Mouse (Mus musculus) layer of hippocampus, adult 8-10 months (tissue): ENCODE data around the gene Gbp3. TPM values are rescaled to one million over a fixed set of nuclear protein-coding genes. Genes with fewer than 3 reads are reported as not detected.

Experiments
- DNase-seq, 2 experiments: peaks; one replicate each; pipeline ENCODE4 v3.0.0; 2022; ENCODE audit warnings: low spot score in 2 of 2
- total RNA-seq, 4 experiments: library from RNA; stranded (reverse); gene quantifications; 2 replicates each; pipeline ENCODE4 v1.2.4; 2022

Gbp3 gene
- total RNA-seq, 4 experiments from 2014 or later = 3.1 to 9.8 (median 6.0) TPM

DNA sequence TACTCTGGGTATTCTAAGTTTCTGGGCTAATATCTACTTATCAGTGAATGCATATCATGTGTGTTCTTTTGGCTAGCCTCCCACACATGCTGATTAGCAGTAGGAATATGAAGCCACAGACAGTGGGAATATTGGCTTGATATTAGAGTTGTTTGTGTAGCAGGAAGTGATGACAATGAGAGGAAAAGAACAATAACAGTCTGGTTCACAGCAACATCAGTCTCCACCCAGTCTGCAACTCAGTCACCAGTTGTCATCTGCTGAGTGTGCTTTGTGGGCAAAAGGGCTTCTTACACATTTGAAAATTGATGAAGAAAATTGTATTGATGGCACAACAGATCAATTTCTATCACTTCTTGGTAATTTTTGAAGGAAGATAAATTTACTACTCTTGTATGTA is 27.6 kb downstream of the Gbp3 start:
- DNase-seq = no peak

DNA sequence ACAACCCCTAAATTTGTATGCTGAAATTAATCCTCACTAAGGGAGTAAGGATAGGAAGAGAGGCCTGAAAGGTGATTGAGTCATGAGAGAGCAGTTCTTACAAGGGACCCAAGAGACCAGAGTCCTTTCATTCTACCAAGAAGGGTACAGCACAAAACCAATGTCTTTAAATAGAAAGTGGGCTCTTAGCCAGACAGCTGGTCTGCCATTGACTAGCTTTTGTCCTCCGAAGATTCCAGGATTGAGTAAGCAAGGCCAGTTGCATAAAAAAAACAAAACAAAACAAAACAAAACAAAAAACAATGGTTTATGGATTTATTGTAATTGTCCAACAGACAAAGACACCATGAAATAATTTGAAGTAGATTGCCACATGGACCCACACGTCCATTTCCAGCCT is 29.1 kb downstream of the Gbp3 start:
- no peak for DNase-seq

- no peak for DNase-seq
Observed at GRCm38 (mm10) chr3:142590431-142591067, 30.7 kb downstream of the Gbp3 start.

DNA sequence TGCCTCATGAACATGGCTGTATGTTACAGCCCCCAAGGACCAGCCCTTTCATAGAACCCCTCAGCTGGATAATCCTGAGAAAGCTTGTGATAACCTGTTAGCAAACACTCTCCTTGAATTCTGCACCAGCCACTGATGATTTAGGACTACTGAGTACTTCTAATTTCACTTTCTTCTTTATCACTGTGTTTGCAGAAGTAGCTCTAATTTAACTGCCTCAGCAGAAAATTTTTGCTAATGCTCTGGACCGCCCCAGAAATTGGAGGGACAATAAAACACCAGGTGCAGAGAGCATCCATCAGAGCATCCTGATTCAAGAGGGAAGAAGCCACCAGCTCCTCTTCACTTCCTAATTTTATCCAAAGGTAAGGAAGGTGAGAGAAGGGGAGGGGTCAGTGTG is 34.7 kb downstream of the Gbp3 start, which contains the start of gene Gbp2b:
Gene Gbp2b (plus strand): TSS at position 301 of the 400 bp plus-strand sequence.
- DNase-seq = no peak

DNA sequence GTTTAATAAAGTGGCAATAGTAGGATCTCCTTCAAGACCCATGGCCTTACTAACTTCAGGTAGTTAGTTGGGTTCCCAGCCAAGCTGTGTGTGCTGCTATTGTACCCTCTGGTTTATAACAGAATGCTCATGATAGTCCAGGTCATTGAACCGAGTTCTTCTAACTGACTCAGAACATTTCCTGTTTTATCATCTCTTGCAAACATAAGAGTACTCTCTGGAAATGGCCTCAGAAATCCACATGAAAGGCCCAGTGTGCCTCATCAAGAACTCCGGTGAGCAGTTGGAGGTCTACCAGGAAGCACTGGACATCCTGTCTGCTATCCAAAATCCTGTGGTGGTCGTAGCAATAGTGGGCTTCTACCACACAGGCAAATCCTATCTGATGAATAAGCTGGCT is 38.1 kb downstream of the Gbp3 start:
- no peak for DNase-seq

DNA sequence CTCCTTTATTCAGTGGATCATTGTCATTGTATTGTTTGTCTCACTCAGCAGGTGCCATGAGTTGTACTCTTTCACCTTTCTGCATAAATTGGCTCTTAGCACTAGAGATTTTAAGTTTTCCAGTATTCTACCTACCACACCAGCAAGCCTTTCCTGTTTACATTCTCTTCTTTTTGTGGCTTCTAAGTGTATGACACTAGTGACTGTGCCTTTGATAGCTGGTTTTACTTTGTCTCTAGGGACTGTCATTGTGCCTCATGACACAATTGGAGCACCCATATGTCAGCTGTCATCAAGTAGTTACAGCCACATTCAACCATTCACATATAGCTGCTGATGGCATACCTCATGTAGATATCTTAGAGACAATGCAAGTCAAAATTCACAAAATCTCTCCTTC is 41.8 kb downstream of the Gbp3 start:
- DNase-seq = no peak

DNA sequence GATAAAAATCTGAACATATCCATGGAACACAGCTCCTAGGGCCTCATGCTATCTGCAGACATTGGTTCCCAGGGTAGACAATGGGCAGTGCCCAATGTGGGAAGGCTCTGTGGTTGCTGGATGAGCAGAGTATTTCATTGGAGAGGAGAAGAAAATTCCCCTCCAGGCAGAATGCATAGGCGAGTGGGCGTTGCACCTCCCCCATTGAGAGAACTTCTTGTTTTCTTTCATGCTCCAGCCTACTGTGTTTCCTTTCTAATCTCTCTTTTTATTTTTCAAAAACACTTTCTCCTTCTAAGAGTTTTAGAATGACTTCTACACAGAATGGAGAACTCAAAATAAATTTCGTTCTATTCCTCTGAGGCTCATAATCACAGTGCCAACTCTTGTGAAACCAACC is 58.8 kb downstream of the Gbp3 start:
- no peak for DNase-seq

DNA sequence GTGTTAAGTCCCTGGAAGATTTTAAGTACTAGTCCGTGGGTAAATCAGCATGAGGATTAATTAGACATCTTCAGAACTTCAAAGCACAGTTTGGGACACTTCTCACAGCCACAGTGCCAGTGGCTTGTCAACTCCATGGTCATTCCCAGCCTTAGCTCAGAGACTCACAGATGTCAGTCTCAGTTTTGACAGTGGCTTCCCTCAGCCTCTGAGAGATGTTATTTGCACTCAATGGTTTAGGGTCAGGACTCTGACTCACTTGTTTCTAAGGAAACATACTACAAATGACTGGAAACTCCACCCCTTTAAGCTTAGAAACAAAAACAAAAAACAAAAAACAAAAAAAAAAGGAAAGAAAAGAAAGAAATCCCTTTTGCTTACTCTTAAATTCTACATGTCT is 59.8 kb downstream of the Gbp3 start:
- DNase-seq = no peak

DNA sequence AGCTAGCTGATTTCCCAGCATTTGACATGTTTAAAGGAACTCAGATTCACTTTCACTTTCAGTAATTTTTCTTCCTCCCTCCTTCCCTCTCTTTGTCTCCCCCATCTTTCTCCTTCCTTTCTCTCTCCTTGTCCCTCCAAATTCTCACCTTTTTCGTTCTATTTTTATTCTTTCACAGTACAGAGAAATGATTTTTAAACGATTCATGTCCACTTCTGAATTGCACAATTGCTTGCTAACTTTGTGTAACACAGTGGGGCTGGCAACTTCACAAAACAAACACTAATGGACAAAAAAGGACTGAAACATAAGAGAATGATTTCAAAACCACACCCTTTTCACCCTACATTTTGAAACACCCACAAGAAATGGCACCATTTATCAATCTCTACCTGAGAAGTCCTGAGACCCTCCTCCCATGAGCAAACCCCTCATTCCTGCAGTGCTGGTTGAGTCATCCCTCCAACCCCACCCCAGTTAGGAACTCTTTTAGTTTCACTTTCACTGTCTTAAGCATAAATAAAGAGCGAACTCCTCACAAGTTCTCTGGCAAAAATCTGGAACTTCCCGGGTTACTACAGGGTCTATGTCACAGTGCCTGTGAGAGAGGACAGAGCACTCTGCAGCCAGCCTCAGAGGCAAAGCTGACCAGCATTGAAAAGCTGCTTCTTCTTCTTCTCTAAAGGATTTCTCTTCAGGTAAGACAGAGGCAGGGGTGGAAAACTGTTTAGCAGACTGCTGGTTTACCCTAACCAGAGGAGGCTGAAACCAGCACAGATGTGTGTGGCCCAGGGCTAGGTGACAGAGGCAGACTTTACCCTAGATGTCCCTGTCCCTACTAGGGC is 60.5 kb downstream of the Gbp3 start, which contains the start of gene Gbp2:
Gene Gbp2 (plus strand): TSS at position 492 of the 845 bp plus-strand sequence.
- no peak for DNase-seq

- DNase-seq = no peak
Observed at GRCm38 (mm10) chr3:142620956-142621562, 61.2 kb downstream of the Gbp3 start.

Other genes with a start within 250 kb of the Gbp3 start
- gene Pdlim5, start 164.3 kb upstream of the Gbp3 start, total RNA-seq = 10 to 100 TPM; 26.5 to 29.5 (median 28.1) TPM
- gene Gbp5, start 66.0 kb upstream of the Gbp3 start, total RNA-seq = 1 to 10 TPM; 2.4 to 4.9 (median 3.6) TPM
- 1 to 10 TPM; 1.9 to 5.2 (median 3.1) TPM for gene Gbp7, start 29.7 kb upstream of the Gbp3 start, total RNA-seq
- gene Gbp2b, start 34.8 kb downstream of the Gbp3 start, total RNA-seq = under 1 TPM in 2 of 4 experiments, not detected in 2; 0.14 to 0.39 TPM
- 1 to 10 TPM; 2.4 to 8.0 (median 4.3) TPM for gene Gbp2, start 60.6 kb downstream of the Gbp3 start, total RNA-seq
- 1 to 10 TPM; 5.5 to 8.6 (median 6.3) TPM for gene Kyat3, start 141.0 kb downstream of the Gbp3 start, total RNA-seq
- 10 to 100 TPM; 38.3 to 41.4 (median 39.4) TPM for gene Gtf2b, start 205.0 kb downstream of the Gbp3 start, total RNA-seq